Mouse (Mus musculus) lung, adult 2 months (tissue): ENCODE measurements at regions not wholly inside any gene's neighbourhood (a gene's known extent, or its start where the extent isn't known, plus 50 kb on each side); places are given as distances from the start of the nearest gene placed in this dataset.

Source experiments
- DNase-seq: peaks from one replicate; pipeline ENCODE4 v3.0.0; 2022
- H3K4me1 ChIP-seq: fragments of 200-500 bp; 2 replicates; pipeline ENCODE4 v1.6.1; 2011; ENCODE audit warnings: low read length; ENCODE audit not compliant: control insufficient read depth, insufficient read depth
- H3K4me3 ChIP-seq: fragments of 200-500 bp; replicated peaks from 2 replicates; pipeline ENCODE3; 2011; ENCODE audit warnings: low read depth, mild to moderate bottlenecking, control low read depth, low read length; ENCODE audit errors: extremely low read depth
- CTCF ChIP-seq: fragments of 200-500 bp; IDR thresholded peaks from 2 replicates; pipeline ENCODE4 v1.5.1; 2011; ENCODE audit warnings: mild to moderate bottlenecking, low read length, control low read depth; ENCODE audit not compliant: insufficient read depth
- POLR2A ChIP-seq: fragments of 200-500 bp; IDR thresholded peaks from 2 replicates; pipeline ENCODE4 v1.6.1; 2011; ENCODE audit warnings: low read depth, mild to moderate bottlenecking, control low read depth, low read length, borderline replicate concordance; ENCODE audit errors: extremely low read depth
- WGBS: fragments of 180-500 bp; shearing (Covaris S2); methylation state at CpG from one replicate; pipeline ENCODE4 v1.1.7; 2018; 5-methylcytosine and 5-hydroxymethylcytosine counted together

DNA sequence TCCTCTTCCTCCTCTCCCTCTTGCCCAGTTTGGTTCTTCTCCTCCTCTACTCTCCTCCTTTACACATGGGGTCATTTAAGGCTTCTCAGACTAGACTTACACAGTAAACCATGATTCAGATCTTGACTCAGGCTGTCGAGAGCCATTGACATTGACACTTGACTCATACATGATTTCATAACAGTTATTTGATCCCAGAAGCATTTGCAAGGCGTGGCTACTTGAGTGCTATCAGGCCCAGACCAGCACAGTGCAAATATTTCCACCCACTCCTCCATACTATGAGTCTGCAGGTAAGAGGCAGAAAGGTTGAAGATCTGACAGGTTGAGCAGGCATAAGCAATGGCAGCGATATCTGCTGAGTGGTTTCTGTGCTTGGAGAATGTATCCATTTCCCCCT is 99.2 kb downstream of the Rab11fip2 start:
- no peaks in the 10 kb centered on the region; the same call in 1 of the 2 replicates for H3K4me1 ChIP-seq
- TF ChIP-seq POLR2A (no peak), CTCF (no peak)
- no peak overlapping the region for H3K4me3 ChIP-seq
- WGBS = 51% methylated on average over 3 of the region's 3 CpGs
- DNase-seq = peak; percentile 61

- no peak for DNase-seq
- no peaks in the 10 kb centered on the region; the same call in 1 of the 2 replicates for H3K4me1 ChIP-seq
- H3K4me3 ChIP-seq = no peak overlapping the region
- 85% methylated on average over 1 of the region's 1 CpGs for WGBS
- TF ChIP-seq CTCF = no peak
- no peak for TF ChIP-seq POLR2A
Observed at GRCm38 (mm10) chr19:59846807-59847206, 96.6 kb downstream of the Rab11fip2 start.

DNA sequence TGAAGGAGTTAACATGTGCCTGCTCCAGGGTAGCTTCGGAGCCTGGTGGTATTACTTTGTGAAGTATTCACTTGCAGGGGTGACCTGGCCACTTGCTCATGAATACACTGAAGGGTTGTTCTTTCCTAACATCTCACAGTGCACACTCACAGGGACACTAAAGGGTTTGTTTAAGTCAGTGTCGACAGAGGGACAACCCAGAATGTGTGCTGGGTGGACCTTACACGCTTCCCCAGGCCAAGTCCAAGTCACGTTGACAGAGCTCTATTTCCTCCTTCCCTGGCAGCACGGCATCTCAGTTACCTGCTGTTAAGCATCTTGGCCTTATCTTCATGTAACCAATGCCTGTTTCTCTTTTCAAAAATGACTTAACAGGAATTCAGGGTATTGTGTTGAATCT is 92.8 kb downstream of the Rab11fip2 start:
- H3K4me3 ChIP-seq = no peak overlapping the region
- TF ChIP-seq CTCF (no peak), POLR2A (no peak)
- no peaks in the 10 kb centered on the region for H3K4me1 ChIP-seq
- 43% methylated on average over 5 of the region's 5 CpGs for WGBS
- no peak for DNase-seq

DNA sequence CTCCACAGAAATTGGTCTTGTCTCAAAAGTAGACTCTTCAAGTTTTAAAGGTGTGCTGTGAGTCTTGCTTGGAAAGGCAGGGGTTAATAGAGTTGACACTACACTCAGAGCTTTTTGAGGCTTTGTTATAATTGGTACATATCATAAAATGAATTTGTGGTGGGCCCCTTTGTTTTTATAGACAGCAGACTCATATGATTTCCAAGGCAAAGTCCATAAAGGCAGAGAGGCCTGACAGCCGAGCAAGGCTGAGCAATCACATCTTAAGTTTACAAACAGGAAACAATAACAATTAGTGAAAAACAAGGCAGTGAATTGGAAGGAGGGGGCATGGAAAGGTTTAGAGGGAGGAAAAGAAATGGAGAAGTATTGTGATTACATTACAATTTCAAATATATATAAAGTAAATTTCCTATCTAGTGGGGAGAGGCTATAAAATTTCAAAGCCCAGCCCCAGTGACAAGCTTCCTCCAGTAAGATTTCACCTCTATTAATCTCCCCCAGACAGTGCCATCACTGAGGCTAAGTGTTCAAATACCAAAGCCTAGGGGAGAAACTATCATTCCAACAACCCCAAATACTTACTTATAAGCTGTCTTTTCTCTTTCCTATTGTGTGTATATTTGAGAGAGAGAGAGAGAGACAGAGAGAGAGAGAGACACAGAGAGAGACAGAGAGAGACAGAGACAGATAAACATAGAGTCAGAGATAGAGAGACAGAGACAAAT is 91.3 kb downstream of the Rab11fip2 start:
- Histone ChIP-seq H3K4me3 (no peak overlapping the region), H3K4me1 (no peaks in the 10 kb centered on the region)
- DNase-seq = no peak
- TF ChIP-seq POLR2A (no peak), CTCF (no peak)
- WGBS = 63% methylated on average over 1 of the region's 1 CpGs
